Mouse (Mus musculus): ENCODE results near the gene Nfyc. TPM values are rescaled to one million over a fixed set of nuclear protein-coding genes. Genes with fewer than 3 reads are reported as not detected.

Gene Nfyc
- total and polyA plus RNA-seq, 3 experiments = 33.6 to 51.1 (median 41.0) TPM

DNA sequence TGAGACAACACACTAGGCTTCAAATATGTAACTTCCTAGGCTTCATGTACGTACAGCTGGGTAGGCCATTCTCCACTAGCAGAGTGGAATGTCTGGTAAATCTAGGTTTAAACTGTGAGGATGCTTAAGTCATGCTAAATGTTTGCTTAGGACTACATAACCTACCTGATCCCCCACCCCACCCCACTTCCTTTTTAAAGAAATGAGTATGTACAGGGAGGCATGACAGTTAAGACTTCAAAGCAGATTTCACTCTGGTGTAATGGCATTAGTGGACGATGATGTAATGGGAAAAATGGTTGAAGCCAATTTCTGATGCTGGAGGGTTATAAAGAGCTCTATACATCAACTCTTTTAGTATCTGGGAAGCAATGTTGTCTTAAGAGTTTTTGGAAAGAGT lies 38.5 kb downstream of the Nfyc start:
- in situ Hi-C loops (cut with MboI; ENCODE audit: low pct_ligation_motif_present, low pct_unique_long_range_greater_than_20kb, low sequenced_read_pairs) (no loop called here), dilution Hi-C loops (cut with MboI; ENCODE audit: extremely low pct_ligation_motif_present, extremely low pct_unique_long_range_greater_than_20kb, low sequenced_read_pairs) (no loop called here)
- Histone ChIP-seq H3K9me3 (replicated peaks; ENCODE audit: low read length) (no peaks in the 10 kb centered on the region), H3K4me3 (replicated peaks in 1 of 3; ENCODE audit: low read depth in 2 of 3, low read length in 2 of 3, poor library complexity in 1 of 3) (no peak overlapping the region), H3K79me2 (replicated peaks; ENCODE audit: control insufficient read depth, extremely low read depth, insufficient read depth, poor library complexity, severe bottlenecking) (peaks cover 26% of the 10 kb centered on the region), H3K27me3 (replicated peaks) (no peaks in the 10 kb centered on the region), H3K4me1 (ENCODE audit: control insufficient read depth in 1 of 2, insufficient read depth in 2 of 2) (peaks cover 4 to 41% of the 10 kb centered on the region in 2 experiments; a peak in 3 of 4 replicates), H3K4me2 (ENCODE audit: insufficient read depth, low read depth, poor library complexity, severe bottlenecking) (no peak overlapping the region), H3K9ac (ENCODE audit: insufficient read depth, low read depth) (no peak overlapping the region), H3K36me3 (replicated peaks in 1 of 2; ENCODE audit: control insufficient read depth in 1 of 2, insufficient read depth in 1 of 2, low read length in 1 of 2) (peaks cover 3 to 31% of the 10 kb centered on the region in 2 experiments), H3K27ac (ENCODE audit: insufficient read depth, low read depth) (no peak overlapping the region)
- DNase-seq (ENCODE audit: extremely low read depth) = no peak
- TF ChIP-seq MAX (IDR thresholded peaks at IDR 0.05; ENCODE audit: low read length) (no peak), JUN (IDR thresholded peaks at IDR 0.05; ENCODE audit: insufficient read depth, low read depth, low read length) (no peak), RCOR1 (conservative IDR thresholded peaks at IDR 0.05; ENCODE audit: low read depth, low read length) (no peak)

DNA sequence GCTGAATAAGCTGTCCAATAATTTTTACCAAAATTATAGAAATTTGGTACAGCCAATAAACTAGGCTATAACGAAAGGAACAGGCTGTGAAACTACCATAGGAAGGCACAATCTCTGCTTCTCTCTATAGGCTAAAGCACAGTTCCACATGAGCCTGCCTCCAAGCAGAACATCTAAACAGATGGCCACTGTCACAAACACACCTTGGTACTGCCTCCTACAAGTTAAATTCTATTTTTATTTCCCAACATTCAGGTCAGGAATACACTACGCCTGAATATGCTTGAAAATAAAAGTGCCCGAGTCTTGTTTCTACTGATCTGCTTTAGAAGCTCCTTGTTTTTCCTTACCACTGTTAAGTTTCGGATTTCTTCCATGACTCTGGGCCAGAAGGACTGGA lies 41.3 kb downstream of the Nfyc start:
- no peak overlapping the region for H3K4me3 ChIP-seq (replicated peaks in 1 of 3; ENCODE audit: low read depth in 2 of 3, low read length in 2 of 3, poor library complexity in 1 of 3)
- dilution Hi-C loops (cut with MboI; ENCODE audit: extremely low pct_ligation_motif_present, extremely low pct_unique_long_range_greater_than_20kb, low sequenced_read_pairs) = no loop called here
- no peak overlapping the region for H3K4me2 ChIP-seq (ENCODE audit: insufficient read depth, low read depth, poor library complexity, severe bottlenecking)
- H3K79me2 ChIP-seq (replicated peaks; ENCODE audit: control insufficient read depth, extremely low read depth, insufficient read depth, poor library complexity, severe bottlenecking) = peaks cover 8% of the 10 kb centered on the region; the same call in 1 of the 2 replicates
- no peak for TF ChIP-seq MEF2A (IDR thresholded peaks at IDR 0.05; ENCODE audit: borderline replicate concordance, low read depth, low read length)
- no peak for TF ChIP-seq EP300 (IDR thresholded peaks at IDR 0.05; ENCODE audit: low read length)
- no peak for TF ChIP-seq POLR2AphosphoS2 (IDR thresholded peaks at IDR 0.05; ENCODE audit: low read depth, low read length)
- no peak for TF ChIP-seq ETS1 (conservative IDR thresholded peaks at IDR 0.05; ENCODE audit: low read depth, low read length)
- TF ChIP-seq BHLHE40 (IDR thresholded peaks at IDR 0.05; ENCODE audit: low read depth, low read length) = no peak
- TF ChIP-seq JUN (IDR thresholded peaks at IDR 0.05; ENCODE audit: insufficient read depth, low read depth, low read length) = no peak
- TF ChIP-seq TCF12 (IDR thresholded peaks at IDR 0.05; ENCODE audit: low read depth, low read length) = no peak
- TF ChIP-seq JUND (conservative IDR thresholded peaks at IDR 0.05; ENCODE audit: low read depth, low read length) = no peak
- TF ChIP-seq MAX (IDR thresholded peaks at IDR 0.05; ENCODE audit: low read length) = no peak
- no peak for TF ChIP-seq CHD1 (IDR thresholded peaks at IDR 0.05; ENCODE audit: low read depth, low read length)
- H3K4me1 ChIP-seq (ENCODE audit: control insufficient read depth in 1 of 2, insufficient read depth in 2 of 2) = peaks cover 0 to 18% of the 10 kb centered on the region in 2 experiments; a peak in 2 of 4 replicates
- H3K27ac ChIP-seq (ENCODE audit: insufficient read depth, low read depth) = no peak overlapping the region
- H3K27me3 ChIP-seq (replicated peaks) = no peaks in the 10 kb centered on the region
- no peak overlapping the region for H3K9ac ChIP-seq (ENCODE audit: insufficient read depth, low read depth)
- in situ Hi-C loops (cut with MboI; ENCODE audit: low pct_ligation_motif_present, low pct_unique_long_range_greater_than_20kb, low sequenced_read_pairs) = no loop called here
- no peak for DNase-seq (ENCODE audit: extremely low read depth)
- H3K9me3 ChIP-seq (replicated peaks; ENCODE audit: low read length) = no peaks in the 10 kb centered on the region
- H3K36me3 ChIP-seq (replicated peaks in 1 of 2; ENCODE audit: control insufficient read depth in 1 of 2, insufficient read depth in 1 of 2, low read length in 1 of 2) = peaks cover 9 to 55% of the 10 kb centered on the region in 2 experiments

DNA sequence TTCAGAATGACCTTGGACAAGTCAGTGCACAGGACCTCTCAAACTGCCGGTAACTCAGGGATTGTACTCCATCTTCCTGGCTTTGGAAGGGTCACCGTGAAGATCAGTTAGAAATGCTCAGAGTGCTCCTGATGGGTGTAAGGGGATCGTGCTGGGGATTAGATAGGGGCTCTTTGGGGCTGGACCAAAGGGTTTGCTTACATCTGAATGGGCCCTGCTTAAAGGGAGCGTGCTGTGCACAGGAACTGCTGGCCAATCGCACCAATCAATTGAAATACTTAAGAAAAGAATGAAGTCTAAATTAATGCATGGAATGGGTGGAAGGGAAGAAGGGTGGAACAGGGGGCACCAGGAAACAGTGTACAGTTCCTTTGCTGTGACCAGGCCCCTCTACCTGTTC lies 75.6 kb downstream of the Nfyc start:
- dilution Hi-C loops (cut with MboI; ENCODE audit: extremely low pct_ligation_motif_present, extremely low pct_unique_long_range_greater_than_20kb, low sequenced_read_pairs) (no loop called here), in situ Hi-C loops (cut with MboI; ENCODE audit: low pct_ligation_motif_present, low pct_unique_long_range_greater_than_20kb, low sequenced_read_pairs) (loop anchor here (10.0 kb wide), 1 partner anchor 71 kb away; no protein-coding TSS in a partner anchor)
- Histone ChIP-seq H3K27me3 (replicated peaks) (peaks cover 17% of the 10 kb centered on the region), H3K79me2 (replicated peaks; ENCODE audit: control insufficient read depth, extremely low read depth, insufficient read depth, poor library complexity, severe bottlenecking) (no peaks in the 10 kb centered on the region), H3K4me1 (ENCODE audit: control insufficient read depth in 1 of 2, insufficient read depth in 2 of 2) (no peaks in the 10 kb centered on the region), H3K9ac (ENCODE audit: insufficient read depth, low read depth) (no peak overlapping the region), H3K9me3 (replicated peaks; ENCODE audit: low read length) (no peaks in the 10 kb centered on the region), H3K36me3 (replicated peaks in 1 of 2; ENCODE audit: control insufficient read depth in 1 of 2, insufficient read depth in 1 of 2, low read length in 1 of 2) (peaks cover 27 to 39% of the 10 kb centered on the region in 2 experiments), H3K4me3 (replicated peaks in 1 of 3; ENCODE audit: low read depth in 2 of 3, low read length in 2 of 3, poor library complexity in 1 of 3) (no peak overlapping the region), H3K4me2 (ENCODE audit: insufficient read depth, low read depth, poor library complexity, severe bottlenecking) (no peak overlapping the region), H3K27ac (ENCODE audit: insufficient read depth, low read depth) (no peak overlapping the region)
- no peak for DNase-seq (ENCODE audit: extremely low read depth)
- TF ChIP-seq MYC (IDR thresholded peaks at IDR 0.05; ENCODE audit: low read depth, low read length) (no peak), IRF4 (IDR thresholded peaks at IDR 0.05; ENCODE audit: low read depth, low read length) (no peak), TBP (conservative IDR thresholded peaks at IDR 0.05; ENCODE audit: low read depth, low read length) (no peak), ZC3H11A (IDR thresholded peaks at IDR 0.05; ENCODE audit: low read depth, low read length) (no peak), POLR2A (IDR thresholded peaks at IDR 0.05; ENCODE audit: low read depth, low read length) (no peak), MEF2A (IDR thresholded peaks at IDR 0.05; ENCODE audit: borderline replicate concordance, low read depth, low read length) (no peak), ETS1 (conservative IDR thresholded peaks at IDR 0.05; ENCODE audit: low read depth, low read length) (no peak), GABPA (IDR thresholded peaks at IDR 0.05; ENCODE audit: insufficient replicate concordance, low read depth, low read length) (no peak), PAX5 (IDR thresholded peaks at IDR 0.05; ENCODE audit: low read length) (no peak), CHD2 (IDR thresholded peaks at IDR 0.05; ENCODE audit: low read length) (no peak)

All from CH12.LX (cell line).